Mouse (Mus musculus) kidney, embryonic 16.5 days (tissue): ENCODE data around the gene Ubqln4. TPM values are rescaled to one million over a fixed set of nuclear protein-coding genes. Genes with fewer than 3 reads are reported as not detected.

Source experiments
- ATAC-seq: fragments of 200-750 bp; cut with Nextera tagmentation; 2 replicates; pipeline ENCODE4 v1.8.0; 2017; ENCODE audit warnings: moderate TSS enrichment; ENCODE audit not compliant: low FRiP score, low TSS enrichment
- H3K27ac ChIP-seq: fragments of 300-500 bp; sonication (generic); 2 replicates; pipeline ENCODE4 v1.5.1; 2014; ENCODE audit warnings: low read length
- H3K27me3 ChIP-seq: fragments of 300-500 bp; sonication (generic); 2 replicates; pipeline ENCODE4 v1.6.1; 2014; ENCODE audit warnings: low read length, control low read depth, mixed read lengths; ENCODE audit not compliant: insufficient read depth
- H3K36me3 ChIP-seq: fragments of 300-500 bp; sonication (generic); 2 replicates; pipeline ENCODE4 v1.6.1; 2014; ENCODE audit warnings: low read length, control low read depth, mixed read lengths; ENCODE audit not compliant: insufficient read depth
- H3K4me1 ChIP-seq: fragments of 300-500 bp; sonication (generic); 2 replicates; pipeline ENCODE4 v1.6.1; 2014; ENCODE audit warnings: low read length, control low read depth, mixed read lengths; ENCODE audit not compliant: insufficient read depth
- H3K4me2 ChIP-seq: fragments of 300-500 bp; sonication (generic); replicated peaks from 2 replicates; pipeline ENCODE4 v1.6.1; 2014; ENCODE audit warnings: low read depth, low read length
- H3K4me3 ChIP-seq: fragments of 300-500 bp; sonication (generic); 2 replicates; pipeline ENCODE4 v1.5.1; 2014; ENCODE audit warnings: mild to moderate bottlenecking, low read length
- H3K9ac ChIP-seq: fragments of 300-500 bp; sonication (generic); replicated peaks from 2 replicates; pipeline ENCODE4 v1.6.1; 2014; ENCODE audit warnings: low read length
- H3K9me3 ChIP-seq: fragments of 300-500 bp; sonication (generic); 2 replicates; pipeline ENCODE4 v1.6.1; 2016; ENCODE audit warnings: low read length, control low read depth
- WGBS: fragments of 180-500 bp; shearing (Covaris S2); extraction: QIAGEN DNeasy Blood & Tissue Kit; methylation state at CpG from one replicate; pipeline ENCODE4 v1.1.7; 2014; 5-methylcytosine and 5-hydroxymethylcytosine counted together
- polyA plus RNA-seq: library from polyadenylated mRNA; unstranded; fragments of >200 nt; fragmentation: Nextera tagmentation; extraction: Ambion mirVana; gene quantifications from 2 replicates; pipeline ENCODE4 v1.2.1, GENCODE M21; 2015

The Ubqln4 gene
- polyA plus RNA-seq, 1 experiment from 2014 or later: 52.7 TPM

- Histone ChIP-seq H3K27ac (no peak overlapping the region), H3K4me2 (no peak overlapping the region), H3K36me3 (peaks cover 9% of the 10 kb centered on the region; the same call in 1 of the 2 replicates), H3K4me3 (no peak overlapping the region), H3K9ac (no peak overlapping the region), H3K9me3 (no peaks in the 10 kb centered on the region), H3K4me1 (peaks cover 6% of the 10 kb centered on the region; the same call in 1 of the 2 replicates), H3K27me3 (no peaks in the 10 kb centered on the region)
- 30% methylated on average over 9 of the region's 9 CpGs for WGBS
- ATAC-seq: no peak; the same call in 1 of the 2 replicates
Observed at GRCm38 (mm10) chr3:88521803-88522331, 31.7 kb upstream of the Ubqln4 start.

GRCm38 (mm10) chr3:88523027-88523426 lies 30.5 kb upstream of the Ubqln4 start:
- H3K27me3 ChIP-seq: no peaks in the 10 kb centered on the region
- H3K4me3 ChIP-seq: no peak overlapping the region
- H3K9ac ChIP-seq: no peak overlapping the region
- ATAC-seq: no peak
- H3K4me2 ChIP-seq: no peak overlapping the region
- H3K4me1 ChIP-seq: peaks cover 15% of the 10 kb centered on the region
- H3K27ac ChIP-seq: no peak overlapping the region
- 73% methylated on average over 8 of the region's 8 CpGs for WGBS
- no peaks in the 10 kb centered on the region for H3K9me3 ChIP-seq
- peaks cover 9% of the 10 kb centered on the region; the same call in 1 of the 2 replicates for H3K36me3 ChIP-seq

- 82% methylated on average over 5 of the region's 5 CpGs for WGBS
- H3K4me1 ChIP-seq: peaks cover 28% of the 10 kb centered on the region
- no peak overlapping the region for H3K4me2 ChIP-seq
- H3K9me3 ChIP-seq: no peaks in the 10 kb centered on the region
- H3K27ac ChIP-seq: no peak overlapping the region
- no peak overlapping the region for H3K9ac ChIP-seq
- no peak for ATAC-seq
- H3K27me3 ChIP-seq: no peaks in the 10 kb centered on the region
- H3K36me3 ChIP-seq: peaks cover 9% of the 10 kb centered on the region; the same call in 1 of the 2 replicates
- no peak overlapping the region for H3K4me3 ChIP-seq
Observed at GRCm38 (mm10) chr3:88525021-88525420, 28.5 kb upstream of the Ubqln4 start.

- no peak overlapping the region for H3K4me3 ChIP-seq
- 0 out of 2 replicates have a peak overlapping the region, but pooled peaks have one; percentile 3 for H3K4me2 ChIP-seq
- no peaks in the 10 kb centered on the region for H3K27me3 ChIP-seq
- no peak overlapping the region for H3K9ac ChIP-seq
- 30% methylated on average over 17 of the region's 17 CpGs for WGBS
- H3K4me1 ChIP-seq: peaks cover 37% of the 10 kb centered on the region
- ATAC-seq: peak; percentile 79
- peaks cover 9% of the 10 kb centered on the region; the same call in 1 of the 2 replicates for H3K36me3 ChIP-seq
- no peaks in the 10 kb centered on the region for H3K9me3 ChIP-seq
- 0 out of 2 replicates have a peak overlapping the region, but pooled peaks have one; percentile 8 for H3K27ac ChIP-seq
Observed at GRCm38 (mm10) chr3:88526157-88527131, 27.1 kb upstream of the Ubqln4 start.

GRCm38 (mm10) chr3:88527565-88527964 lies 26.0 kb upstream of the Ubqln4 start:
- 33% methylated on average over 8 of the region's 8 CpGs for WGBS

GRCm38 (mm10) chr3:88528646-88529045 lies 24.9 kb upstream of the Ubqln4 start:
- ATAC-seq: no peak
- 71% methylated on average over 11 of the region's 11 CpGs for WGBS

More at GRCm38 (mm10) chr3:88527565-88527964, 26.0 kb upstream of the Ubqln4 start:
- ATAC-seq: no peak
- peaks cover 9% of the 10 kb centered on the region; the same call in 1 of the 2 replicates for H3K36me3 ChIP-seq
- H3K27me3 ChIP-seq: no peaks in the 10 kb centered on the region
- no peak overlapping the region; the same call in 1 of the 2 replicates for H3K27ac ChIP-seq
- H3K9me3 ChIP-seq: no peaks in the 10 kb centered on the region
- peak overlapping the region; percentile 10 for H3K9ac ChIP-seq
- peak overlapping the region; percentile 35 for H3K4me2 ChIP-seq
- 0 out of 2 replicates have a peak overlapping the region, but pooled peaks have one; percentile 5 for H3K4me3 ChIP-seq
- peaks cover 33% of the 10 kb centered on the region for H3K4me1 ChIP-seq

GRCm38 (mm10) chr3:88529204-88530000 lies 24.2 kb upstream of the Ubqln4 start:
- H3K27me3 ChIP-seq: no peaks in the 10 kb centered on the region
- peaks cover 6% of the 10 kb centered on the region; the same call in 1 of the 2 replicates for H3K36me3 ChIP-seq
- H3K27ac ChIP-seq: peak overlapping the region; percentile 99
- no peak for ATAC-seq
- H3K9me3 ChIP-seq: no peaks in the 10 kb centered on the region
- peak overlapping the region; percentile 55 for H3K9ac ChIP-seq
- peaks cover 42% of the 10 kb centered on the region for H3K4me1 ChIP-seq
- peak overlapping the region; percentile 94 for H3K4me3 ChIP-seq
- 41% methylated on average over 7 of the region's 7 CpGs for WGBS
- peak overlapping the region; percentile 83 for H3K4me2 ChIP-seq

More at GRCm38 (mm10) chr3:88528646-88529045, 24.9 kb upstream of the Ubqln4 start:
- Histone ChIP-seq H3K36me3 (peaks cover 9% of the 10 kb centered on the region; the same call in 1 of the 2 replicates), H3K4me1 (peaks cover 35% of the 10 kb centered on the region), H3K4me2 (no peak overlapping the region), H3K4me3 (no peak overlapping the region), H3K27me3 (no peaks in the 10 kb centered on the region), H3K27ac (no peak overlapping the region), H3K9ac (no peak overlapping the region), H3K9me3 (no peaks in the 10 kb centered on the region)

GRCm38 (mm10) chr3:88530082-88530864 lies 23.3 kb upstream of the Ubqln4 start:
- Histone ChIP-seq H3K27ac (peak overlapping the region; percentile 99), H3K9ac (peak overlapping the region; percentile 55), H3K27me3 (no peaks in the 10 kb centered on the region), H3K36me3 (no peaks in the 10 kb centered on the region), H3K4me1 (peaks cover 51% of the 10 kb centered on the region), H3K9me3 (no peaks in the 10 kb centered on the region), H3K4me2 (peak overlapping the region; percentile 83), H3K4me3 (peak overlapping the region; percentile 94)
- ATAC-seq: no peak
- 7% methylated on average over 11 of the region's 11 CpGs for WGBS
